Mouse (Mus musculus): ENCODE measurements around the gene Limch1.

GRCm38 (mm10) chr5:67025095-67025494 lies 279.5 kb downstream of the Limch1 start:
- TF ChIP-seq POLR2A (IDR thresholded peaks at IDR 0.05; ENCODE audit: borderline replicate concordance, low read depth, low read length) (no peak), CTCF (IDR thresholded peaks at IDR 0.05; ENCODE audit: low read depth, low read length) (no peak)

Data from bone marrow macrophage, adult 2 months (primary cell).